Mouse (Mus musculus) CD8-positive naive resting alpha-beta T cell, adult 57 days (primary cell): Measurements from ENCODE around the gene Scgb1b24. TPM values are rescaled to one million over a fixed set of nuclear protein-coding genes. Genes with fewer than 3 reads are reported as not detected.

Experiments used
- total RNA-seq: library from RNA; stranded (reverse); gene quantifications from one replicate; pipeline ENCODE4 v1.2.4, GENCODE M21; 2023

The Scgb1b24 gene
- not detected for total RNA-seq

GRCm38 (mm10) chr7:33743499-33743898 is at the start of gene Scgb1b24:
Gene Scgb1b24, plus strand, starts transcription at chr7:33743799.

GRCm38 (mm10) chr7:33739212-33739611 is 4.4 kb upstream of the Scgb1b24 start, which contains the start of gene Scgb2b24:
Gene Scgb2b24, minus strand, starts transcription at chr7:33739312.

Other genes with a start within 250 kb of the Scgb1b24 start
- gene Scgb2b21, start 223.3 kb upstream of the Scgb1b24 start, total RNA-seq, result not detected
- not detected for gene Scgb2b24, start 4.5 kb upstream of the Scgb1b24 start, total RNA-seq
- not detected for gene Scgb2b26, start 201.2 kb downstream of the Scgb1b24 start, total RNA-seq